Mouse (Mus musculus) frontal cortex, postnatal 14 days (tissue): ENCODE data around the gene E330014E10Rik.
"Not testable (repeated sequence)": the region's sequence is repeated elsewhere in the genome, so short reads cannot be mapped to it uniquely, and the experiment has no call there.

ENCODE experiments used
- DNase-seq, 2 experiments: peaks; one replicate each; pipeline ENCODE4 v3.0.0; 2022; ENCODE audit warnings: low spot score in 2 of 2

E330014E10Rik gene

DNA sequence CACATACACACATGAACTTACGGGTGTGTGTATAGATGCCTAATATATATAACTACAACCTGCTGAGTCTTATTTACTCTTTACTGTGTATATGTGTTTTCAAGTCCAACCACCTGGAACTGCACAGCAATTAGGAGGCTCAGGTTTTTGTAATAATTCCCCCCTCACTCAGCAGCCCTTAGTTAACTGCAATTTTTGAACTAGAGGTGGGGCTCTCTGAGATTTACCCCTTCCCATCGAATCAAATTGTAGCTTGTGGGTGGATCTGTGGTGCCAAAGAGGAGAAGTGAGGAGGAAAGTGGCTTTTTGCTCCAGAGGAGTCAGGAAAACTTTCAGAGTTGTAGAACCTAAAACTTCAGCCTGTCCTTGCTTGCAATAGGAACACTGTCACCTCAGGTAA lies at the start of gene E330014E10Rik:
Gene E330014E10Rik (plus strand): TSS at position 301 of the 400 bp plus-strand sequence.
- DNase-seq = not testable (repeated sequence)

DNA sequence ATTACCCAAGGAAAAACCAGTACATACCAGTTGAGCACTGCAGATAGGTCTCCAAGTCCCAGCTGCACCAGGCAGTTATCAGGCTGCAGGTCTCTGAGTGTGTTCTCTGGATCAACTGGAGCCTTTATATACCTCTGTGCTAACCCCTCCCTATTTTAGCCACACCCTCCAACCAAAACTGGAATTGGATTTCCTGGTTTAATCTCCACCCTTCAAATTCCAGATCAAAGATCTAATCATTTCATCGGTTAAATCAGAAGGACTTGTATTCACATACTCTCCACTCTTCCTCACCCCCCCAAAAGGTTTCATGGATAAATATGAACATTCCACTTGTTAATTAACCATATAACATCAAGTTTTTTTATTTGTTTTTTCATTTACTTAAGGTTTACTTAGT lies 39.7 kb upstream of the E330014E10Rik start, which contains the start of gene Gm7978:
Gene Gm7978 (minus strand): TSS at position 101 of the 400 bp plus-strand sequence.
- not testable (repeated sequence) for DNase-seq

DNA sequence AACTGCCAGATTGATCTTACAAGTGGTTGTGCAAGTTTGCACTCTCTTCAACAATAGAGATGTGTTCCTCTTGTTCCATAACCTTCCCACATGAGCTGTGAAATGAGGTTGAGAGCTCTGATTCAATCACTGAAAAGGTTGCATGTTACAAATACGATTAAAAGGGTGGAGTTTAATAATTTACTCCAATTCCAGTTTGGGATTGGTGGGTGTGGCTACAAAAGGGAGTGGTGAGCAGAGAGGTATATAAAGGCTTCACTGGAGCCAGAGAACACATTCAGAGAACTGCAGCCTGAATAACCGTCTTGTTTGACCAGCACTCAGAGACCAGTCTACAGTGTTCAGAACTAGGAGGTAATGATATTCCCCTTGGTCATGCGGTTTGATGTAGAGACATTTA lies 34.1 kb upstream of the E330014E10Rik start, which contains the start of gene Gm7982:
Gene Gm7982 (plus strand): TSS at position 301 of the 400 bp plus-strand sequence.
- not testable (repeated sequence) for DNase-seq

DNA sequence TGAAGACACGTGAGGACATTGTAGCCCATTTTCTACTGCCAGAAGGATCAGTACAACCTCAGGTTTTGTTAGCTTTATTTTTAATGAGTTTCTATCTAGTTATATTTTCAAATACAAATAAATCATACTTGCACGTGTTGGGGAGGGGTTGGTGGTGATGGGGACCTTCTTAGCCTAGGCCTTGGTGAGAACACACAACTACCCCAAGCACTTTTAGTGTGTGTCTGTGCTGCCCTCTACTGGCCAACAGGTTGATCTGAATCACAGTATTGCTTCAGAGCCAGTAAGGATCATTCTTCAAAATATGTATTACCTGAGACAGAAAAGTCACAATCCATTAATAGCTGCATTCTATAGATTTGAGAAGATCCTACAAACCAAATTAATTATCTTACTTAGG lies 35.1 kb downstream of the E330014E10Rik start:
- DNase-seq = not testable (repeated sequence)

DNA sequence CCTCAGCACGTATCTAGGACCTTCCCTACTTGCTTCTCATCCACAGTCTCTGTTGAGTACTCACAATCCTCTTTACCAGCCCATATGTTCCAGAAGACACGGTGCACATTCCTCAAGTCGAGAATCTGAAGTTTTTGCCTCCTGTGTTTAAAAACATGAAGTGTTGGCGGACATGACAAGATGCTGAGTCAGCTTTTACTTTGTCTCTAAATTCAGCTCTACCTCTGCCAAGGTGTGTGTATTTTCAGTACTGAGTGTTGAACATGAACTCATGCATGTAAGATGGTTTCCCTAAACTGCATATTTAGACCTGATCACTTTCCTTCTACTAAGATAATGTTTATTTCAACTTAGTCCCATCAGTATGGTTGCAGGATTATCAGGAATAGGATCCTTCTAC lies 60.8 kb downstream of the E330014E10Rik start:
- no peak for DNase-seq

DNA sequence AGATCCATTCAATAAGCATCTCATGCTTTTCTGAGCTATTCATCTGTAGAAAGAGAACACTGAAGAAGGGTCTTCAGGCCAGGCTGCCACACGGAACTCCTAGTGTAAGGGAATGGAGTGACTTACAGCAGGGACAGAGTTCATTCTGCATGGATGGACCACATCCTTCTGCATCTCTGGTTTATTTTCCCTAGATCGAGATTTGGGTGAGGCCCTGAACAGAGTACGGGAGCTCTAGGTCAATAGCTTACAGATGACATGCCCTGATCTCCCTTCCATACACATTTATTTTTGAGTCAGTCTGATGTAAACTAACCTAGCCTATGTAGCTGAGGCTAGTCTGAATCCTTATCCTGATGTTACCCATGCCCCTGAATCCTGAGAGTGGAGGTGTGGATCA lies 78.2 kb downstream of the E330014E10Rik start:
- DNase-seq = no peak
